Mouse (Mus musculus) spleen, adult 12 weeks (tissue): Measurements from ENCODE around the gene Prpf40a.

Experiments used
- DNase-seq: peaks from one replicate; pipeline ENCODE4 v3.0.0; 2022; ENCODE audit warnings: low spot score

Prpf40a gene

DNA sequence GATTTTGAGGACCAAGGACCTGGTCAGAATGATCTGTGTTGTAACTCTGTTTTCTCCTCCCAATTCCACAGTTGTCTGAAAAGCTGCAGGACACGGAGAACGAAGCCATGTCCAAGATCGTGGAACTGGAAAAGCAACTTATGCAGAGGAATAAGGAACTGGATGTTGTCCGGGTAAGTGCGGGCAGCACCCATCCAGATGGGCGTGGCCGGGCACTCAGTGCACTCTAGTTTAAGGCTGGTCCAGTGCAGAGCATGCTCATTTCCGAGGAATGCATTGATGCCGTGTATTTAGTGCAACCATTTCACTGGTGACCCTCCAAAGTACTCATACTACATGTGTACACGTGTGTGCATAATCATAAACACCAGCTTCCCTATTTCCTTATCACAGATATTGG, 85.7 kb downstream of the Prpf40a start:
- no peak for DNase-seq

DNA sequence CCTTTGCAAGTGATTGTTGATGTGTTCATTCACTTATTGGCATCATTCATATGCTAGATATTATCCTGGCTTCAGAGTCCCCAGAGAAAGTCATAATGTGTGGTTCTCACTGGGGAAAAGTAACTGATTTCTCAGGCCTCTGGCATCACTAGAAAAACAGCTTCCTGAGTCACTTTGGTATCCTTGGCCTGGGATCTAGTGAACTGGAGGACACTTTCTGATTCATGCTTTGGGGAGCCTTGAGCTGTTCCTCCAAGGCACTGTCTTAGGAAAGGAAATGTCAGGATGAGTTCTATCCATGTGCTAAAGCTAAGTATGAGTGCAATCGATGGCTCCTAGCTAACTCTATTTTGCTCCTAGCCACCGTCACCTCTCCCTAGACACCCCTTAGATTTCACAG, 88.2 kb downstream of the Prpf40a start:
- no peak for DNase-seq

DNA sequence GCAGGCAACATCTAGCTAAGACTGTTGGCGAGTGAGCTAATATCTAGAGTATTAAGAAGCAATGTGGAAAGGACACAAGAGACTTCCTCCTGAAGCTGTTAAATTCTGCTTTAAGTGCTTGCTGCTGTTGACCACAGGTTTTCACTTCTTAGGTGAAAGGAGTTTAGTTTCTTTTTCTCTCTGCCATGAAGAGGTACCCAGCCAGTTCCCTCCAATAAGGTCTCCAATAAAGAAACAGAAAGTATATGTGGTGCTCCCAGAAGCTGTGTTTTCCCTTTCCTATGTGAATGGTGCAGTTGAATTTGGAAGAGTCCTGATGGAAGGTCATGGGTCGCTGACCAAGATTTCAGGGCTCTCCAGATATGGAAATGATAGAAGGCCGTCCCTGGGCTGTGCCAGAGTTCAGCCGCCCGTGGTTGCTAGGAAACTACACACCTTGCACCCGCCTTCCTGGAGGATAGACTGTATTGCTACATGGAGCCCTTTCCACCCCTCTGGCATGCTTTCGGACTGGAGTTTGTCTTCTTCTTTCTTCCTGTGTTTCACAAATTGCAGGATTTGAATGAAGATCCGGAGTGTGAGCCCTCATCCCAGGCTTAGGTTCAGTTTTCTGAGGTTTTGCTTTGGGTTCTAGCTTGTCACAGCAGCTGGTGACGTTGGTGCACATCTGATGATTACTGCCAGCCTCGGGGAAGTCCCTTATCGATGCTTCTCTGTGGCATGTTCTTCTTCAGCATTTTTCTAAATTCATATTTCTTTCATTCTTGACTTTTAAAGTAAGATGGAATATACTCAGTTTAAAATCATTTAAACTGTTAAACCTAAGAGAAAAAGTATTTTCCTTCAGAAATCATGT, 89.0 kb downstream of the Prpf40a start:
- DNase-seq = no peak

DNA sequence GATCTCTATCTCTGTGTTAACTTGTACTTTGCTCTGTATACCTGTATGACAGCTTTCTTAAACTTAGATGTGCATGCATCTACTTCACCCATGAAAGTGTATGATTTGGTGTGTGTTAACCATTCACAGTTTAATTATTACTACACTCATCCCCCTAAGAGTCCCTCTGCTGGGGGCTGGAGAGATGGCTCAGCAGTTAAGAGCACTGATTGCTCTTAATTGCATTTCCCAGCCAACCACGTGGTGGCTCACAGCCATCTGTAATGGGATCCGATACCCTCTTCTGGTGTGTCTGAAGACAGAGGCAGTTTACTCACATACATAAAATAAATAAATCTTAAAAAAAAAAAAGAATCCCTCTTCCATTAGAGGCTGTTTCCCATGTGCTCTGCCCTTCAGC, 91.0 kb downstream of the Prpf40a start:
- DNase-seq = no peak

DNA sequence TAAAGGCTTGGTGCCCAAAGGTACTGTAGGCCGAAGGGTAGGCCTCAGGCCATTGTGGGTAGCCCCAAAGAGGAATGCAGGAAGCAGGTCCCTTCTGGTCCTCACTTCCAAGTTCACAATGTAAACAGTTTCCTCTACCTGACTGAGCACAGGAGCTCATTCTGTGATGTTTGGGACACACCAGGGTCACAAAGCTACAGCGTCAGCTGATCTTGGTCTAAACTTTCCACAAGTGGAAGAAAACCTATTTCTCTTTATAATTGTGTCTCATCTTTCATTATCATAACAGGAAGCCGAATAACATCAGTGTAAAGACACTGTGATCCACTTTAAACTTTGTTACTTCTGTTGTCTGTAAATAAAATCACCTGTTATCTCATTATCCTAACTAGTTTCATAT, 95.6 kb downstream of the Prpf40a start:
- no peak for DNase-seq

DNA sequence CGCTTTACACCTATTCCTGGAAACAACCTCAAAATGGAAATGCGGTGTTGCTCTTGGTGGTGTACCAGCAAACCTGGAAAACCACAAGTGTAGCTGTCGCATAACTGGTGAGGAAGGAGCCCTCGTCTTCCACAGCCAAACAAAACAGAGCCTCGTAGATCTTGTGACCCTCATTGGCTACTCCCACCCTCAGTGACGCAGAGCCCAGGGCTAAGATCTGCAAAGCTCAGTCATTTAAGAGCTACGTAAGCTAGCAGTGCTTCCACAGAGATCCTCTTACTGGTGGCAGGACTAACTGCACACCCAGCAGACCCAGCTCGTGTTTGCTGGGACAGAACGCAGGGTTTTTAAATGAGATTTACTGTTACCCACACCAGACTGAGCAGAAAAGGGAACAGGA, 96.1 kb downstream of the Prpf40a start:
- no peak for DNase-seq

DNA sequence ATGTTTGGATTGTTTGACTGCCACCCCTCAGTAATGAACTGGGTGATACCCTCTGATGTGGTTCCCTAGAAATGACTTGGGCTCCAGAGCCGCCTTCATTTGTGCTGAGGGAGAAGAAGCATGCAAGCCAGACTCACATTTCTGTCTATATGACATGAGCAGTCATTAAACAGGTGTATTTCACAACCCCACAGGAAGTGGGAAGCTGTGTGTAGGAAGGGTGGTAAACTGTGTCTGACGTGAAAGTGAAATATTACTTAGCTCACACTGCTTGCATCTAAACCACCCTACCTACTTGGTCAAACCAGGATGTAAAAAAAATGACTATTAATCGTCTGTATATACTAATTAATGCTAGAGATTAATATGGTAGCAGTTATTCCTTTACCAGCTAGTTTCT, 102.3 kb downstream of the Prpf40a start:
- no peak for DNase-seq

DNA sequence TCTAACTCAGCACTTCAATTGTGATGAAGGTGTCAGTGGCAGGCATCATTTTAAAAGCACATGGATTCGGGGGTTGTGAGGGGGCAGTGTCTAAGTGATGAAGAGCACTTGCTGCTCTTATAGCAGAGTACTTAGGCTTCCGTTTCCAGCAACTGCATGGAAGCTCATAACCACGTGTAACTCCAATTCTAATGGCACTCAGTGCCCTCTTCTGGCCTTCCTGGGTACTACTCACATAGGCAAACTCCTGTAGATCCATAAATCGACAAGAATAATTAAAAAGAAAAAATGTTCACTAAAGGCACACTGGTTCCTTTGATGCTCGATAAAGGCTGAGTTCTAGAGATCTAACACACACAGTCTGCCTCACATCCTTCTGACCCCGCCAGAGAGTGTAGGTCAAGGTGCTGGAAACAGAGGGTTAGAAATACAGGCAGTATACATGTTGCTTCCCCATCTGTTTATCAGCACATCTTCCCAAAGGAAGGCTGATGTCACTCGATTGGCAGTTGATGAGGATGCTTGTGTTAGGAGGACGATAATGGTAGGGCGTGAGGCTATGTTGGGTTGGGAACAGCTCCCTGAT, 105.4 kb downstream of the Prpf40a start:
- no peak for DNase-seq
